8 mouse cellular contexts compared by ENCODE assay signal in the genomic region with DNA sequence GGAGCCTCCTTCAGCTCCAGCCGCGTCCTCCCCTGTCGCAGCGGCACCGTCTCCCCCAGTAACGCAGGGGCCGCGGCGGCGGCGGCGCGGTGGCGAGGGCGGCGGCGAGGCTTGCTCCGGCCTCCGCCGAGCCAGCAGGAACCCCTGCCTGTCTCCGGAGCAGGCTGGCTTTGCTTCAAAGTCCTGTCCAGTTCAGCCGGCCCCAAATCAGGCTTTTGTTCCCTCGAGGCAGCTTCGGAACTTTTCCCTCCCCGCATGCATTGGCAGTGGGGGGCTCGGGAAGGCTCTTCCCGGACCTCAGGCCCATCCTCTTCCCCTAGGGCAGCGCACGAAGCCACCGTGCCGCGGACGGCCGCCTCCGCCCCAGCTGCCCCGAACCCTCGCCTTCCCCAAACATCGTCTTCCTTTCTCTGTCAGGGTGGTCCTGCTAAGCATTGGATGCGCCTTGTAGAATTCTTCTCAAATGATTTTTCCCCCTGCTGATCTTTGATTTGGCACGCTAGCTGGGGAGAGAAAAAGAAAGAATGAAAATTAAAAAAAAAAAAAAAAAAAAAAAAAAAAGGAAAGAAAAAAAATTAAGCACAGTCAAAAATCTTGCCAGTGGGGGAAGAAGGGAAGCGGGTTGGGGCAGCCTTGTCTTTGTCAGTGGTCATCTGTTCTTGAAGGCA. TPM values are rescaled to one million over a fixed set of nuclear protein-coding genes. Genes with fewer than 3 reads are reported as not detected.
DNase-seq lines count a peak whose midpoint lies in the region; ATAC-seq and TF ChIP-seq lines count a peak whose summit lies in the region.

No protein-coding gene starts in this region.

- H3K4me3 ChIP-seq in embryonic facial prominence, embryonic 15.5 days (replicated peaks), result peak overlapping the region; percentile 68
- H3K4me3 ChIP-seq in heart, embryonic 12.5 days, result peak overlapping the region; percentile 68
- H3K4me3 ChIP-seq in kidney, postnatal 0 days (replicated peaks; ENCODE audit: low read depth, low read length), result peak overlapping the region; percentile 53
- peak overlapping the region; percentile 75 for H3K4me3 ChIP-seq in liver, adult 2 months (ENCODE audit: insufficient read depth, low read depth, low read length)
- peak overlapping the region; percentile 77 for H3K4me3 ChIP-seq in midbrain, postnatal 0 days (ENCODE audit: low read depth, low read length)

- no peaks in the 10 kb centered on the region for H3K27me3 ChIP-seq in embryonic facial prominence, embryonic 15.5 days
- H3K27me3 ChIP-seq in heart, embryonic 12.5 days (replicated peaks), result peaks cover 4% of the 10 kb centered on the region; the same call in 1 of the 2 replicates
- H3K27me3 ChIP-seq in kidney, postnatal 0 days (ENCODE audit: insufficient read depth, low read length), result no peaks in the 10 kb centered on the region
- H3K27me3 ChIP-seq in liver, adult 2 months (ENCODE audit: control insufficient read depth, insufficient read depth, low read length), result peaks cover 11% of the 10 kb centered on the region
- no peaks in the 10 kb centered on the region for H3K27me3 ChIP-seq in midbrain, postnatal 0 days (ENCODE audit: insufficient read depth, low read length)

- H3K9ac ChIP-seq in embryonic facial prominence, embryonic 15.5 days, result peak overlapping the region; percentile 70
- peak overlapping the region; percentile 85 for H3K9ac ChIP-seq in heart, embryonic 12.5 days
- peak overlapping the region; percentile 64 for H3K9ac ChIP-seq in kidney, postnatal 0 days (ENCODE audit: low read depth, low read length)
- H3K9ac ChIP-seq in liver, adult 2 months (ENCODE audit: low read depth, low read length), result peak overlapping the region; percentile 67
- peak overlapping the region; percentile 99 for H3K9ac ChIP-seq in midbrain, postnatal 0 days (replicated peaks; ENCODE audit: low read length, poor library complexity, severe bottlenecking)

- H3K36me3 ChIP-seq in embryonic facial prominence, embryonic 15.5 days, result no peaks in the 10 kb centered on the region
- H3K36me3 ChIP-seq in heart, embryonic 12.5 days, result no peaks in the 10 kb centered on the region
- H3K36me3 ChIP-seq in kidney, postnatal 0 days (ENCODE audit: insufficient read depth, low read length), result no peaks in the 10 kb centered on the region
- H3K36me3 ChIP-seq in liver, adult 2 months (ENCODE audit: control insufficient read depth, insufficient read depth, low read length), result no peaks in the 10 kb centered on the region
- H3K36me3 ChIP-seq in midbrain, postnatal 0 days (ENCODE audit: insufficient read depth, low read length), result no peaks in the 10 kb centered on the region

- ATAC-seq in embryonic facial prominence, embryonic 15.5 days (ENCODE audit: insufficient number of reproducible peaks, low FRiP score, low TSS enrichment, low read depth), result peak; percentile 82; the same call in 1 of the 2 replicates
- ATAC-seq in heart, embryonic 12.5 days (ENCODE audit: insufficient number of reproducible peaks, low FRiP score), result peak; percentile 88
- ATAC-seq in kidney, postnatal 0 days (replicated peaks; ENCODE audit: low FRiP score, low read depth), result peak; percentile 79
- ATAC-seq in midbrain, postnatal 0 days (ENCODE audit: low FRiP score), result peak; percentile 83

- peak; percentile 39 to 57 for DNase-seq in urinary bladder, adult 18-20 months (ENCODE audit: low spot score in 2 of 2)
- DNase-seq in urinary bladder, postnatal 10 days (ENCODE audit: low spot score), result no peak
- peak; percentile 74 for DNase-seq in kidney, postnatal 0 days (ENCODE audit: low spot score)
- DNase-seq in liver, adult 2 months (ENCODE audit: extremely low read depth, low read depth, low spot score), result no peak
- peak; percentile 89 for DNase-seq in midbrain, postnatal 0 days (ENCODE audit: low spot score)
- DNase-seq in spleen, postnatal 36 days (ENCODE audit: low spot score in 2 of 2), result peak; percentile 11 to 15

- no peak for TF ChIP-seq CTCF in kidney, postnatal 0 days (IDR thresholded peaks at IDR 0.05; ENCODE audit: low read depth)
- TF ChIP-seq CTCF in liver, adult 2 months (IDR thresholded peaks at IDR 0.05; ENCODE audit: low read depth, low read length), result no peak
- no peak for TF ChIP-seq CTCF in midbrain, postnatal 0 days (IDR thresholded peaks at IDR 0.05)

- TF ChIP-seq POLR2A in liver, adult 2 months (IDR thresholded peaks at IDR 0.05; ENCODE audit: extremely low read depth, insufficient read depth, low read length), result no peak

- H3K4me1 ChIP-seq in embryonic facial prominence, embryonic 15.5 days, result peaks cover 5% of the 10 kb centered on the region; the same call in 1 of the 2 replicates
- peaks cover 3% of the 10 kb centered on the region; the same call in 1 of the 2 replicates for H3K4me1 ChIP-seq in heart, embryonic 12.5 days (replicated peaks)
- H3K4me1 ChIP-seq in kidney, postnatal 0 days (replicated peaks; ENCODE audit: insufficient read depth, low read length), result no peaks in the 10 kb centered on the region
- no peaks in the 10 kb centered on the region; the same call in 1 of the 2 replicates for H3K4me1 ChIP-seq in liver, adult 2 months (ENCODE audit: control insufficient read depth, insufficient read depth, low read length)
- H3K4me1 ChIP-seq in midbrain, postnatal 0 days (ENCODE audit: insufficient read depth, low read length), result no peaks in the 10 kb centered on the region

- H3K9me3 ChIP-seq in embryonic facial prominence, embryonic 15.5 days (replicated peaks), result no peaks in the 10 kb centered on the region
- no peaks in the 10 kb centered on the region for H3K9me3 ChIP-seq in heart, embryonic 12.5 days (replicated peaks)
- H3K9me3 ChIP-seq in kidney, postnatal 0 days (replicated peaks; ENCODE audit: low read length), result no peaks in the 10 kb centered on the region
- no peaks in the 10 kb centered on the region for H3K9me3 ChIP-seq in midbrain, postnatal 0 days (ENCODE audit: low read length)

- H3K79me2 ChIP-seq in liver, adult 2 months (ENCODE audit: control insufficient read depth, insufficient read depth, low read length), result no peaks in the 10 kb centered on the region

- peak overlapping the region; percentile 90 for H3K4me2 ChIP-seq in embryonic facial prominence, embryonic 15.5 days (replicated peaks)
- peak overlapping the region; percentile 77 for H3K4me2 ChIP-seq in heart, embryonic 12.5 days
- peak overlapping the region; percentile 96 for H3K4me2 ChIP-seq in kidney, postnatal 0 days (ENCODE audit: low read length)
- H3K4me2 ChIP-seq in midbrain, postnatal 0 days (ENCODE audit: low read depth, low read length, poor library complexity, severe bottlenecking), result peak overlapping the region; percentile 76

- H3K27ac ChIP-seq in embryonic facial prominence, embryonic 15.5 days (replicated peaks), result peak overlapping the region; percentile 81
- H3K27ac ChIP-seq in heart, embryonic 12.5 days (ENCODE audit: poor library complexity, severe bottlenecking), result peak overlapping the region; percentile 95
- no peak overlapping the region for H3K27ac ChIP-seq in kidney, postnatal 0 days
- no peak overlapping the region for H3K27ac ChIP-seq in liver, adult 2 months (replicated peaks; ENCODE audit: insufficient read depth, low read depth, low read length)
- peak overlapping the region; percentile 99 for H3K27ac ChIP-seq in midbrain, postnatal 0 days (ENCODE audit: low read depth, low read length)

- WGBS in embryonic facial prominence, embryonic 15.5 days, result under 1% methylated on average over 41 of the region's 41 CpGs
- WGBS in heart, embryonic 12.5 days, result under 1% methylated on average over 41 of the region's 41 CpGs
- WGBS in kidney, postnatal 0 days, result under 1% methylated on average over 41 of the region's 41 CpGs
- 2% methylated on average over 41 of the region's 41 CpGs for WGBS in liver, adult 2 months
- under 1% methylated on average over 38 of the region's 41 CpGs for WGBS in midbrain, postnatal 0 days

RNA-seq across cellular contexts. Expression of a gene that starts 0.9 kb away (rescaled TPM):
- 4.6 and 5.2 TPM in 2 replicates for polyA plus RNA-seq in embryonic facial prominence, embryonic 15.5 days (2015; fragmentation: Nextera tagmentation; extraction: Ambion mirVana)
- 6.9 and 7.7 TPM in 2 replicates for polyA plus RNA-seq in heart, embryonic 12.5 days (2016; fragmentation: Nextera tagmentation; extraction: Ambion mirVana)
- 0.66 and 0.75 TPM in 2 replicates for polyA plus RNA-seq in kidney, postnatal 0 days (2015; fragmentation: Nextera tagmentation; extraction: Ambion mirVana)
- not detected in 2 replicates for total RNA-seq in liver, adult 2 months (2014; rRNA removed)
- polyA plus RNA-seq in liver, adult 2 months (2012; rRNA removed), result 0.12 TPM in 1 of 2 replicates, not detected in the other
- 121 and 134 TPM in 2 replicates for total RNA-seq in midbrain, postnatal 0 days (2014; rRNA removed)
- 119 and 122 TPM in 2 replicates for polyA plus RNA-seq in midbrain, postnatal 0 days (2015; fragmentation: Nextera tagmentation; extraction: Ambion mirVana)

RNA-seq across cellular contexts. Expression of a gene that starts 32.5 kb away (rescaled TPM):
- 128 and 130 TPM in 2 replicates for polyA plus RNA-seq in embryonic facial prominence, embryonic 15.5 days (2015; fragmentation: Nextera tagmentation; extraction: Ambion mirVana)
- polyA plus RNA-seq in heart, embryonic 12.5 days (2016; fragmentation: Nextera tagmentation; extraction: Ambion mirVana), result 117 and 121 TPM in 2 replicates
- 110 and 112 TPM in 2 replicates for polyA plus RNA-seq in kidney, postnatal 0 days (2015; fragmentation: Nextera tagmentation; extraction: Ambion mirVana)
- 17.3 and 23.4 TPM in 2 replicates for total RNA-seq in liver, adult 2 months (2014; rRNA removed)
- polyA plus RNA-seq in liver, adult 2 months (2012; rRNA removed), result 10.1 and 14.1 TPM in 2 replicates
- 16.5 and 24.4 TPM in 2 replicates for total RNA-seq in midbrain, postnatal 0 days (2014; rRNA removed)
- polyA plus RNA-seq in midbrain, postnatal 0 days (2015; fragmentation: Nextera tagmentation; extraction: Ambion mirVana), result 122 and 130 TPM in 2 replicates

Comparison
In these comparisons a context has a peak if more than half of its experiments do, and no peak if none do; other contexts are left out.
1. DNase-seq: peak in urinary bladder, adult 18-20 months (2 of 2), kidney, postnatal 0 days (single experiment), midbrain, postnatal 0 days (single experiment) and spleen, postnatal 36 days (2 of 2); none in urinary bladder, postnatal 10 days (single experiment) and liver, adult 2 months (single experiment).
2. H3K27ac ChIP-seq: peak in embryonic facial prominence, embryonic 15.5 days (single experiment), heart, embryonic 12.5 days (single experiment) and midbrain, postnatal 0 days (single experiment); none in kidney, postnatal 0 days (single experiment) and liver, adult 2 months (single experiment).
3. RNA of a gene that starts 0.9 kb away (polyA plus RNA-seq): 119 to 122 TPM in midbrain, postnatal 0 days; 6.9 to 7.7 TPM in heart, embryonic 12.5 days, 4.6 to 5.2 TPM in embryonic facial prominence, embryonic 15.5 days, 0.66 to 0.75 TPM in kidney, postnatal 0 days and 0.12 TPM in liver, adult 2 months; every median in the first group is over 10 times any median in the second.
4. Peak in every context shown above with its lines, with median percentiles within 50 percentile points of each other: ATAC-seq, H3K4me2 ChIP-seq, H3K4me3 ChIP-seq and H3K9ac ChIP-seq.